ENCODE assay signal across 10 mouse cellular contexts in genomic region chr7:97427778-97428420, GRCm38 (mm10). TPM values are rescaled to one million over a fixed set of nuclear protein-coding genes. Genes with fewer than 3 reads are reported as not detected.
A peak's percentile ranks its signal among the peaks of the same experiment; 100 is the strongest.
DNase-seq lines count a peak whose midpoint lies in the region; ATAC-seq and TF ChIP-seq lines count a peak whose summit lies in the region.
"Had no signal": no experiment of that assay in that cellular context is flagged by ENCODE, and none has a peak within 500 bp of the region (broad histone marks: within the 10 kb centered on the region; RNA-seq: fewer than 3 reads in every experiment).

No protein-coding gene starts in this region.

- H3K36me3 ChIP-seq in forebrain, embryonic 15.5 days, result no peaks in the 10 kb centered on the region
- no peaks in the 10 kb centered on the region for H3K36me3 ChIP-seq in forebrain, embryonic 12.5 days (replicated peaks)
- no peaks in the 10 kb centered on the region for H3K36me3 ChIP-seq in forebrain, postnatal 0 days (ENCODE audit: insufficient read depth)
- no peaks in the 10 kb centered on the region for H3K36me3 ChIP-seq in thymus, adult 2 months (ENCODE audit: control insufficient read depth, insufficient read depth, low read length)
- H3K36me3 ChIP-seq: embryonic facial prominence, embryonic 13.5 days had no signal

- H3K4me3 ChIP-seq in forebrain, embryonic 15.5 days, result no peak overlapping the region
- H3K4me3 ChIP-seq in forebrain, embryonic 12.5 days (replicated peaks), result no peak overlapping the region
- H3K4me3 ChIP-seq in forebrain, postnatal 0 days (ENCODE audit: low read depth, low read length), result no peak overlapping the region
- H3K4me3 ChIP-seq in thymus, adult 2 months (ENCODE audit: control insufficient read depth, insufficient read depth, low read length), result no peak overlapping the region
- H3K4me3 ChIP-seq: embryonic facial prominence, embryonic 13.5 days had no signal

- H3K27ac ChIP-seq in forebrain, embryonic 15.5 days (replicated peaks), result peak overlapping the region; percentile 61; the same call in 1 of the 2 replicates
- no peak overlapping the region for H3K27ac ChIP-seq in forebrain, embryonic 12.5 days
- H3K27ac ChIP-seq in forebrain, postnatal 0 days (ENCODE audit: low read depth, low read length), result no peak overlapping the region
- no peak overlapping the region for H3K27ac ChIP-seq in thymus, adult 2 months (ENCODE audit: control insufficient read depth, insufficient read depth, low read length)
- H3K27ac ChIP-seq: embryonic facial prominence, embryonic 13.5 days had no signal

- H3K27me3 ChIP-seq in forebrain, embryonic 15.5 days, result no peaks in the 10 kb centered on the region
- no peaks in the 10 kb centered on the region for H3K27me3 ChIP-seq in forebrain, embryonic 12.5 days
- H3K27me3 ChIP-seq in forebrain, postnatal 0 days (ENCODE audit: insufficient read depth, low read length), result no peaks in the 10 kb centered on the region
- H3K27me3 ChIP-seq in thymus, adult 2 months (ENCODE audit: control insufficient read depth, insufficient read depth, low read length), result no peaks in the 10 kb centered on the region
- H3K27me3 ChIP-seq: embryonic facial prominence, embryonic 13.5 days had no signal

- no peak overlapping the region for H3K9ac ChIP-seq in forebrain, embryonic 15.5 days (replicated peaks)
- no peak overlapping the region for H3K9ac ChIP-seq in forebrain, embryonic 12.5 days
- no peak overlapping the region for H3K9ac ChIP-seq in forebrain, postnatal 0 days
- H3K9ac ChIP-seq: embryonic facial prominence, embryonic 13.5 days had no signal

- TF ChIP-seq POLR2A in thymus, adult 2 months (IDR thresholded peaks at IDR 0.05; ENCODE audit: control insufficient read depth, extremely low read depth, insufficient read depth, low read length, poor library complexity), result no peak

- peak; percentile 39 for TF ChIP-seq CTCF in forebrain, postnatal 0 days (IDR thresholded peaks at IDR 0.05; ENCODE audit: low read depth)
- no peak for TF ChIP-seq CTCF in thymus, adult 2 months (IDR thresholded peaks at IDR 0.05; ENCODE audit: borderline replicate concordance, control insufficient read depth, extremely low read depth, insufficient read depth, low read length, poor library complexity)

- DNase-seq in layer of hippocampus, postnatal 14 days (ENCODE audit: low spot score in 2 of 2), result peak; percentile 33 to 65
- DNase-seq in layer of hippocampus, adult 11-12 months (ENCODE audit: low spot score), result no peak
- DNase-seq in adrenal gland, postnatal 36 days, result peak; percentile 73 to 78
- peak; percentile 65 for DNase-seq in forebrain, postnatal 0 days
- no peak for DNase-seq in thymus, adult 2 months
- DNase-seq in thymus, postnatal 36 days, result no peak
- DNase-seq: B cell, adult 2 months had no signal

- no peak overlapping the region for H3K4me2 ChIP-seq in forebrain, embryonic 15.5 days (replicated peaks)
- no peak overlapping the region for H3K4me2 ChIP-seq in forebrain, embryonic 12.5 days
- no peak overlapping the region for H3K4me2 ChIP-seq in forebrain, postnatal 0 days (ENCODE audit: low read depth)
- H3K4me2 ChIP-seq: embryonic facial prominence, embryonic 13.5 days had no signal

- H3K4me1 ChIP-seq in forebrain, embryonic 15.5 days, result peaks cover 27% of the 10 kb centered on the region
- H3K4me1 ChIP-seq in forebrain, embryonic 12.5 days, result peaks cover 22% of the 10 kb centered on the region
- peaks cover 10% of the 10 kb centered on the region for H3K4me1 ChIP-seq in forebrain, postnatal 0 days (ENCODE audit: insufficient read depth)
- 0 out of 2 replicates have a peak, but pooled peaks cover 3% of the 10 kb centered on the region for H3K4me1 ChIP-seq in thymus, adult 2 months (replicated peaks; ENCODE audit: control insufficient read depth, insufficient read depth, low read length)

- WGBS in forebrain, embryonic 15.5 days, result 60% methylated on average over 5 of the region's 5 CpGs
- 87% methylated on average over 5 of the region's 5 CpGs for WGBS in forebrain, embryonic 12.5 days
- WGBS in forebrain, postnatal 0 days, result 56% methylated on average over 5 of the region's 5 CpGs
- 92% methylated on average over 5 of the region's 5 CpGs for WGBS in thymus, adult 2 months

- no peaks in the 10 kb centered on the region for H3K9me3 ChIP-seq in forebrain, embryonic 15.5 days
- H3K9me3 ChIP-seq in forebrain, embryonic 12.5 days, result no peaks in the 10 kb centered on the region
- no peaks in the 10 kb centered on the region for H3K9me3 ChIP-seq in forebrain, postnatal 0 days (ENCODE audit: low read length)
- H3K9me3 ChIP-seq: embryonic facial prominence, embryonic 13.5 days had no signal

- 0 out of 2 replicates have a peak, but pooled peaks have one; percentile 20 for ATAC-seq in forebrain, embryonic 15.5 days (replicated peaks)
- ATAC-seq in forebrain, embryonic 12.5 days (ENCODE audit: low FRiP score), result no peak
- ATAC-seq in forebrain, postnatal 0 days, result peak; percentile 37; the same call in 1 of the 2 replicates

RNA-seq across cellular contexts. Expression of gene Thrsp, which starts 10.4 kb away (rescaled TPM):
- polyA plus RNA-seq in forebrain, embryonic 15.5 days (2015; fragmentation: Nextera tagmentation; extraction: Ambion mirVana), result 4.1 and 5.6 TPM in 2 replicates
- polyA plus RNA-seq in forebrain, embryonic 12.5 days (2016; fragmentation: Nextera tagmentation; extraction: Ambion mirVana), result 0.34 and 0.50 TPM in 2 replicates
- total RNA-seq in layer of hippocampus, postnatal 14 days (2021), result 10 to 100 TPM; 29.1 to 31.5 TPM
- 1,000 to 10,000 TPM in 1 of 2 experiments, 100 to 1,000 TPM in 1; 749 to 1,266 TPM for total RNA-seq in adrenal gland, postnatal 36 days (2021)
- total RNA-seq in forebrain, postnatal 0 days (2014; rRNA removed), result 6.7 and 11.2 TPM in 2 replicates
- polyA plus RNA-seq in forebrain, postnatal 0 days (2015; fragmentation: Nextera tagmentation; extraction: Ambion mirVana), result 8.6 and 11.7 TPM in 2 replicates
- 116 and 163 TPM in 2 replicates for polyA plus RNA-seq in thymus, adult 2 months (2012; rRNA removed)

RNA-seq across cellular contexts. Expression of gene Kctd14, which starts 23.2 kb away (rescaled TPM):
- 2.1 and 2.2 TPM in 2 replicates for polyA plus RNA-seq in forebrain, embryonic 15.5 days (2015; fragmentation: Nextera tagmentation; extraction: Ambion mirVana)
- polyA plus RNA-seq in forebrain, embryonic 12.5 days (2016; fragmentation: Nextera tagmentation; extraction: Ambion mirVana), result 1.3 and 2.0 TPM in 2 replicates
- 1 to 10 TPM; 2.3 to 3.6 TPM for total RNA-seq in layer of hippocampus, postnatal 14 days (2021)
- total RNA-seq in adrenal gland, postnatal 36 days (2021), result 1 to 10 TPM; 2.3 to 3.7 TPM
- total RNA-seq in forebrain, postnatal 0 days (2014; rRNA removed), result 0.05 and 0.38 TPM in 2 replicates
- polyA plus RNA-seq in forebrain, postnatal 0 days (2015; fragmentation: Nextera tagmentation; extraction: Ambion mirVana), result 1.8 and 1.9 TPM in 2 replicates
- polyA plus RNA-seq in thymus, adult 2 months (2012; rRNA removed), result 2.7 and 4.9 TPM in 2 replicates

RNA-seq across cellular contexts. Expression of gene Ndufc2, which starts 28.1 kb away (rescaled TPM):
- polyA plus RNA-seq in forebrain, embryonic 15.5 days (2015; fragmentation: Nextera tagmentation; extraction: Ambion mirVana), result 460 and 479 TPM in 2 replicates
- 392 and 393 TPM in 2 replicates for polyA plus RNA-seq in forebrain, embryonic 12.5 days (2016; fragmentation: Nextera tagmentation; extraction: Ambion mirVana)
- 100 to 1,000 TPM; 267 TPM for total RNA-seq in layer of hippocampus, postnatal 14 days (2021)
- 100 to 1,000 TPM; 306 to 313 TPM for total RNA-seq in adrenal gland, postnatal 36 days (2021)
- 384 and 445 TPM in 2 replicates for total RNA-seq in forebrain, postnatal 0 days (2014; rRNA removed)
- polyA plus RNA-seq in forebrain, postnatal 0 days (2015; fragmentation: Nextera tagmentation; extraction: Ambion mirVana), result 631 and 789 TPM in 2 replicates
- polyA plus RNA-seq in thymus, adult 2 months (2012; rRNA removed), result 137 and 168 TPM in 2 replicates

RNA-seq across cellular contexts. Expression of gene Ints4, which starts 52.9 kb away (rescaled TPM):
- 46.8 and 46.9 TPM in 2 replicates for polyA plus RNA-seq in forebrain, embryonic 15.5 days (2015; fragmentation: Nextera tagmentation; extraction: Ambion mirVana)
- 57.8 and 58.3 TPM in 2 replicates for polyA plus RNA-seq in forebrain, embryonic 12.5 days (2016; fragmentation: Nextera tagmentation; extraction: Ambion mirVana)
- total RNA-seq in layer of hippocampus, postnatal 14 days (2021), result 10 to 100 TPM; 31.4 to 33.1 TPM
- total RNA-seq in adrenal gland, postnatal 36 days (2021), result 10 to 100 TPM; 62.6 to 64.1 TPM
- 30.0 and 36.0 TPM in 2 replicates for total RNA-seq in forebrain, postnatal 0 days (2014; rRNA removed)
- 25.6 and 29.0 TPM in 2 replicates for polyA plus RNA-seq in forebrain, postnatal 0 days (2015; fragmentation: Nextera tagmentation; extraction: Ambion mirVana)
- 68.4 and 77.5 TPM in 2 replicates for polyA plus RNA-seq in thymus, adult 2 months (2012; rRNA removed)

RNA-seq across cellular contexts. Expression of gene Alg8, which starts 56.5 kb away (rescaled TPM):
- 18.9 and 19.0 TPM in 2 replicates for polyA plus RNA-seq in forebrain, embryonic 15.5 days (2015; fragmentation: Nextera tagmentation; extraction: Ambion mirVana)
- polyA plus RNA-seq in forebrain, embryonic 12.5 days (2016; fragmentation: Nextera tagmentation; extraction: Ambion mirVana), result 35.4 and 36.4 TPM in 2 replicates
- 10 to 100 TPM; 11.4 TPM for total RNA-seq in layer of hippocampus, postnatal 14 days (2021)
- total RNA-seq in adrenal gland, postnatal 36 days (2021), result 10 to 100 TPM; 14.0 to 21.1 TPM
- total RNA-seq in forebrain, postnatal 0 days (2014; rRNA removed), result 3.5 and 7.5 TPM in 2 replicates
- 8.6 and 10.6 TPM in 2 replicates for polyA plus RNA-seq in forebrain, postnatal 0 days (2015; fragmentation: Nextera tagmentation; extraction: Ambion mirVana)
- 27.8 and 28.8 TPM in 2 replicates for polyA plus RNA-seq in thymus, adult 2 months (2012; rRNA removed)

Comparison
In these comparisons a context has a peak if more than half of its experiments do, and no peak if none do; other contexts are left out.
1. DNase-seq: peak in layer of hippocampus, postnatal 14 days (2 of 2), adrenal gland, postnatal 36 days (2 of 2) and forebrain, postnatal 0 days (single experiment); none in layer of hippocampus, adult 11-12 months (single experiment), thymus, adult 2 months (single experiment) and thymus, postnatal 36 days (0 of 2).